Mouse (Mus musculus) cortical plate, adult 2 months (tissue): ENCODE results near the gene Tpd52l1.

Experiments
- CTCF ChIP-seq: fragments of 200-500 bp; IDR thresholded peaks from 2 replicates; pipeline ENCODE4 v1.5.1; 2011; ENCODE audit warnings: mild to moderate bottlenecking, control low read depth, low read length; ENCODE audit not compliant: insufficient read depth; ENCODE audit errors: extremely low read depth
- POLR2A ChIP-seq: fragments of 200-500 bp; IDR thresholded peaks from 2 replicates; pipeline ENCODE4 v1.6.1; 2011; ENCODE audit warnings: mild to moderate bottlenecking, low read length, control low read depth; ENCODE audit not compliant: insufficient read depth; ENCODE audit errors: extremely low read depth

GRCm38 (mm10) chr10:31417956-31418355 is 27.8 kb downstream of the Tpd52l1 start:
- TF ChIP-seq POLR2A (no peak), CTCF (no peak)
